Mouse (Mus musculus): ENCODE measurements around the gene Ly6g6f.

DNA sequence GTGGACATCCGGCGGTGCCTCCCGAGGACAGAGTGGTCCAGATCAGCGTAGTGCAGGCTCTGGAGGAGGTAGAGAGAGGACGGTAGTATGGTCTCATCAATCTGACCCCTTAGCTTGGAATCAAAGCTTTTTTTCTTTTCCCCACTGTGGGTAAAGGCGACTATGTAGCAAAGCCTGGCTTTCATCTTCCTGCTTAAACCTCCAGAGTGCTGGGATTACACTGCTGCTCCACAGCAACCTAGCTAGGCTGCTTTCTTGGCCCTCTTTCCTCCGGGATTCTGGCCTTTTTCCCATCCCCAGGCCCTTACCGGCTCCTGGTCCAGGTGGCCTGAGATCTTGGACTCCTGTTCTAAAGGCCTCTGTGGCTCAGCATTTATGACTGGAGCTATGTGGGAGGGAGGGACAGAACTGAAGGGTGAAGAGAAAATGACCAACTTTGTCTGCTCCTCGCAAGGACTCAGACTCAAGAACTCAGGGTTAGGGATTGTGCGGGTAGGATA lies 21.0 kb downstream of the Ly6g6f start:
- no peak for TF ChIP-seq POLR2A (IDR thresholded peaks at IDR 0.05; ENCODE audit: low read depth, low read length)
- TF ChIP-seq CTCF (IDR thresholded peaks at IDR 0.05; ENCODE audit: borderline replicate concordance, insufficient read depth, low read length), result no peak
